Mouse (Mus musculus) forebrain, embryonic 14.5 days (tissue): ENCODE results near the gene Ttf2. TPM values are rescaled to one million over a fixed set of nuclear protein-coding genes. Genes with fewer than 3 reads are reported as not detected.

Experiments
- ATAC-seq: fragments of 200-750 bp; cut with Nextera tagmentation; 2 replicates; pipeline ENCODE4 v1.8.0; 2017; ENCODE audit warnings: mild to moderate bottlenecking, moderate library complexity
- DNase-seq: peaks from one replicate; pipeline ENCODE4 v3.0.0-alpha.2; 2015; ENCODE audit warnings: low spot score
- H3K27ac ChIP-seq: fragments of 300-500 bp; sonication (generic); 2 replicates; pipeline ENCODE4 v1.5.1; 2014; ENCODE audit warnings: low read depth, mild to moderate bottlenecking, control low read depth, low read length, moderate library complexity
- H3K27me3 ChIP-seq: fragments of 300-500 bp; sonication (generic); replicated peaks from 2 replicates; pipeline ENCODE4 v1.6.1; 2014; ENCODE audit warnings: low read length, control low read depth, mixed read lengths; ENCODE audit not compliant: control insufficient read depth, insufficient read depth
- H3K36me3 ChIP-seq: fragments of 300-500 bp; sonication (generic); 2 replicates; pipeline ENCODE4 v1.6.1; 2014; ENCODE audit warnings: low read length, control low read depth; ENCODE audit not compliant: control insufficient read depth, insufficient read depth
- H3K4me1 ChIP-seq: fragments of 300-500 bp; sonication (generic); 2 replicates; pipeline ENCODE4 v1.6.1; 2014; ENCODE audit warnings: antibody characterized with exemption, low read length, control low read depth; ENCODE audit not compliant: control insufficient read depth, insufficient read depth
- H3K4me2 ChIP-seq: fragments of 300-500 bp; sonication (generic); 2 replicates; pipeline ENCODE4 v1.6.1; 2014; ENCODE audit warnings: mild to moderate bottlenecking, control low read depth, low read length
- H3K4me3 ChIP-seq: fragments of 300-500 bp; sonication (generic); 2 replicates; pipeline ENCODE4 v1.5.1; 2014; ENCODE audit warnings: low read depth, low read length, control low read depth
- H3K9ac ChIP-seq: fragments of 300-500 bp; sonication (generic); 2 replicates; pipeline ENCODE4 v1.6.1; 2014; ENCODE audit warnings: mild to moderate bottlenecking, low read length, control low read depth, moderate library complexity
- H3K9me3 ChIP-seq: fragments of 300-500 bp; sonication (generic); replicated peaks from 2 replicates; pipeline ENCODE4 v1.6.1; 2016; ENCODE audit warnings: low read length, control low read depth, mixed read lengths; ENCODE audit not compliant: control insufficient read depth
- WGBS: fragments of 180-500 bp; shearing (Covaris S2); extraction: QIAGEN DNeasy Blood & Tissue Kit; methylation state at CpG from one replicate; pipeline ENCODE4 v1.1.7; 2014; 5-methylcytosine and 5-hydroxymethylcytosine counted together
- polyA plus RNA-seq: library from polyadenylated mRNA; unstranded; fragments of >200 nt; fragmentation: Nextera tagmentation; extraction: Ambion mirVana; gene quantifications from 2 replicates; pipeline ENCODE4 v1.2.1, GENCODE M21; 2014

The Ttf2 gene
- polyA plus RNA-seq, 1 experiment from 2014 or later: 8.6 TPM

GRCm38 (mm10) chr3:100910621-100911020, 58.8 kb downstream of the Ttf2 start:
- no peak for ATAC-seq
- Histone ChIP-seq H3K4me1 (no peaks in the 10 kb centered on the region), H3K27ac (no peak overlapping the region), H3K9ac (no peak overlapping the region), H3K9me3 (no peaks in the 10 kb centered on the region), H3K4me3 (no peak overlapping the region), H3K4me2 (no peak overlapping the region), H3K36me3 (no peaks in the 10 kb centered on the region), H3K27me3 (no peaks in the 10 kb centered on the region)
- 66% methylated on average over 5 of the region's 5 CpGs for WGBS
- DNase-seq: no peak

GRCm38 (mm10) chr3:100908594-100908993, 60.9 kb downstream of the Ttf2 start:
- Histone ChIP-seq H3K4me3 (no peak overlapping the region), H3K27ac (no peak overlapping the region), H3K27me3 (no peaks in the 10 kb centered on the region), H3K9me3 (no peaks in the 10 kb centered on the region), H3K36me3 (no peaks in the 10 kb centered on the region), H3K4me2 (no peak overlapping the region), H3K9ac (no peak overlapping the region), H3K4me1 (no peaks in the 10 kb centered on the region)
- 82% methylated on average over 6 of the region's 6 CpGs for WGBS
- DNase-seq (no peak), ATAC-seq (no peak)

GRCm38 (mm10) chr3:100906916-100907315, 62.5 kb downstream of the Ttf2 start:
- no peak for DNase-seq
- Histone ChIP-seq H3K36me3 (no peaks in the 10 kb centered on the region), H3K9ac (no peak overlapping the region), H3K9me3 (no peaks in the 10 kb centered on the region), H3K4me3 (no peak overlapping the region), H3K27ac (no peak overlapping the region), H3K4me1 (no peaks in the 10 kb centered on the region), H3K4me2 (no peak overlapping the region), H3K27me3 (no peaks in the 10 kb centered on the region)
- no peak for ATAC-seq
- WGBS: 27% methylated on average over 3 of the region's 3 CpGs

- no peaks in the 10 kb centered on the region for H3K27me3 ChIP-seq
- H3K9ac ChIP-seq: no peak overlapping the region
- no peaks in the 10 kb centered on the region for H3K36me3 ChIP-seq
- no peaks in the 10 kb centered on the region for H3K4me1 ChIP-seq
- WGBS: 93% methylated on average over 6 of the region's 6 CpGs
- H3K27ac ChIP-seq: no peak overlapping the region
- H3K4me2 ChIP-seq: no peak overlapping the region
- ATAC-seq (no peak), DNase-seq (no peak)
- H3K9me3 ChIP-seq: no peaks in the 10 kb centered on the region
- H3K4me3 ChIP-seq: no peak overlapping the region
These were observed 63.3 kb downstream of the Ttf2 start for GRCm38 (mm10) chr3:100906128-100906527.

- peak; percentile 13 for DNase-seq
- no peak for ATAC-seq
- 61% methylated on average over 6 of the region's 6 CpGs for WGBS
- no peak overlapping the region for H3K4me2 ChIP-seq
- H3K9me3 ChIP-seq: no peaks in the 10 kb centered on the region
- H3K27me3 ChIP-seq: no peaks in the 10 kb centered on the region
- no peak overlapping the region for H3K9ac ChIP-seq
- no peak overlapping the region for H3K4me3 ChIP-seq
- H3K27ac ChIP-seq: no peak overlapping the region
- no peaks in the 10 kb centered on the region for H3K4me1 ChIP-seq
- no peaks in the 10 kb centered on the region for H3K36me3 ChIP-seq
These were observed 74.0 kb downstream of the Ttf2 start for GRCm38 (mm10) chr3:100895500-100895899.

- no peaks in the 10 kb centered on the region for H3K9me3 ChIP-seq
- DNase-seq (no peak), ATAC-seq (no peak)
- no peak overlapping the region for H3K4me2 ChIP-seq
- no peaks in the 10 kb centered on the region for H3K27me3 ChIP-seq
- 56% methylated on average over 11 of the region's 11 CpGs for WGBS
- no peak overlapping the region for H3K9ac ChIP-seq
- no peak overlapping the region for H3K4me3 ChIP-seq
- no peaks in the 10 kb centered on the region for H3K36me3 ChIP-seq
- no peak overlapping the region for H3K27ac ChIP-seq
- no peaks in the 10 kb centered on the region for H3K4me1 ChIP-seq
These were observed 76.8 kb downstream of the Ttf2 start for GRCm38 (mm10) chr3:100892383-100893335.

GRCm38 (mm10) chr3:100890406-100890805, 79.1 kb downstream of the Ttf2 start:
- no peak overlapping the region for H3K4me2 ChIP-seq
- 95% methylated on average over 3 of the region's 3 CpGs for WGBS
- H3K27ac ChIP-seq: no peak overlapping the region
- no peaks in the 10 kb centered on the region for H3K4me1 ChIP-seq
- no peaks in the 10 kb centered on the region for H3K9me3 ChIP-seq
- DNase-seq (no peak), ATAC-seq (no peak)
- no peaks in the 10 kb centered on the region for H3K27me3 ChIP-seq
- no peak overlapping the region for H3K9ac ChIP-seq
- no peak overlapping the region for H3K4me3 ChIP-seq
- H3K36me3 ChIP-seq: no peaks in the 10 kb centered on the region

- H3K4me1 ChIP-seq: no peaks in the 10 kb centered on the region
- no peak overlapping the region for H3K4me2 ChIP-seq
- no peak overlapping the region for H3K9ac ChIP-seq
- no peaks in the 10 kb centered on the region for H3K9me3 ChIP-seq
- no peak overlapping the region for H3K4me3 ChIP-seq
- ATAC-seq (no peak), DNase-seq (no peak)
- no peaks in the 10 kb centered on the region for H3K36me3 ChIP-seq
- H3K27me3 ChIP-seq: no peaks in the 10 kb centered on the region
- 88% methylated on average over 1 of the region's 1 CpGs for WGBS
- no peak overlapping the region for H3K27ac ChIP-seq
These were observed 80.2 kb downstream of the Ttf2 start for GRCm38 (mm10) chr3:100889234-100889633.
